Mouse (Mus musculus): ENCODE measurements around the gene Gys1.
"Not testable (repeated sequence)": the region's sequence is repeated elsewhere in the genome, so short reads cannot be mapped to it uniquely, and the experiment has no call there.

Gys1 gene

GRCm38 (mm10) chr7:45434203-45435015 lies at the start of gene Gys1:
Gene Gys1, plus strand, starts transcription at chr7:45434844.
- peak; percentile 100 for DNase-seq

GRCm38 (mm10) chr7:45386077-45386476 lies 48.6 kb upstream of the Gys1 start:
- no peak for DNase-seq

GRCm38 (mm10) chr7:45395129-45395541 lies 39.5 kb upstream of the Gys1 start:
- DNase-seq, result no peak

GRCm38 (mm10) chr7:45395578-45396336 lies 38.9 kb upstream of the Gys1 start, which contains the start of gene Snrnp70:
Gene Snrnp70, minus strand, starts transcription at chr7:45395742.
- DNase-seq, result peak; percentile 100

- not testable (repeated sequence) for DNase-seq
Measured at GRCm38 (mm10) chr7:45396337-45396775, 38.3 kb upstream of the Gys1 start.

- no peak for DNase-seq
Measured at GRCm38 (mm10) chr7:45396787-45397186, 37.9 kb upstream of the Gys1 start.

GRCm38 (mm10) chr7:45401521-45402085 lies 33.0 kb upstream of the Gys1 start:
- no peak for DNase-seq

- peak; percentile 55 to 60 for DNase-seq
Measured at GRCm38 (mm10) chr7:45403532-45404261, 30.9 kb upstream of the Gys1 start.

- DNase-seq, result peak; percentile 68 to 74
Measured at GRCm38 (mm10) chr7:45405091-45406075, 29.3 kb upstream of the Gys1 start, which contains the start of gene Kcna7. Gene Kcna7, plus strand, starts transcription at chr7:45405653.

GRCm38 (mm10) chr7:45406157-45407156 lies 28.2 kb upstream of the Gys1 start:
- no peak for DNase-seq

- DNase-seq, result no peak
Measured at GRCm38 (mm10) chr7:45407836-45408235, 26.8 kb upstream of the Gys1 start.

GRCm38 (mm10) chr7:45408351-45408750 lies 26.3 kb upstream of the Gys1 start:
- DNase-seq, result no peak

GRCm38 (mm10) chr7:45408949-45409348 lies 25.7 kb upstream of the Gys1 start:
- no peak for DNase-seq

GRCm38 (mm10) chr7:45409497-45410163 lies 25.0 kb upstream of the Gys1 start:
- no peak for DNase-seq

GRCm38 (mm10) chr7:45412421-45412820 lies 22.2 kb upstream of the Gys1 start:
- DNase-seq, result no peak

GRCm38 (mm10) chr7:45413113-45413863 lies 21.4 kb upstream of the Gys1 start, which contains the start of gene Ntf5:
Gene Ntf5, plus strand, starts transcription at chr7:45413695.
- DNase-seq, result peak; percentile 29 to 49

- DNase-seq, result no peak
Measured at GRCm38 (mm10) chr7:45413864-45414739, 20.5 kb upstream of the Gys1 start.

Measured in thymus, postnatal 36 days (tissue).